Comparison of ENCODE assay signal across 8 mouse cellular contexts in genomic region chr7:80024521-80025390, GRCm38 (mm10). TPM values are rescaled to one million over a fixed set of nuclear protein-coding genes. Genes with fewer than 3 reads are reported as not detected.
DNase-seq lines count a peak whose midpoint lies in the region; ATAC-seq lines count a peak whose summit lies in the region.

Zfp710 (plus strand) TSS chr7:80024814.

- peak; percentile 96 for DNase-seq in ZHBTc4 (ENCODE audit: low read depth, low spot score)
- peak; percentile 91 for DNase-seq in embryo, embryonic 10 days (ENCODE audit: low spot score)
- peak; percentile 77 to 87 for DNase-seq in gastrocnemius, adult 8-10 months (ENCODE audit: low spot score in 2 of 2)
- peak; percentile 59 to 73 for DNase-seq in left cerebral cortex, postnatal 14 days (ENCODE audit: low spot score in 2 of 2)
- peak; percentile 72 for DNase-seq in right cerebral cortex, postnatal 14 days
- peak; percentile 78 to 88 for DNase-seq in urinary bladder, postnatal 36 days (ENCODE audit: low spot score in 2 of 2)

- H3K4me2 ChIP-seq in hindbrain, embryonic 16.5 days (ENCODE audit: low read length) = peak within 1 kb of the TSS; percentile 74

- WGBS in hindbrain, embryonic 16.5 days = 1% methylated on average over 42 of the region's 42 CpGs

- H3K9me3 ChIP-seq in hindbrain, embryonic 16.5 days (ENCODE audit: control insufficient read depth, low read length) = no peaks in the 10 kb centered on the region

- ATAC-seq in hindbrain, embryonic 16.5 days = peak; percentile 71
- ATAC-seq in megakaryocyte progenitor cell, adult 5-6 weeks (replicated peaks; ENCODE audit: poor library complexity) = peak; percentile 65

- peak within 1 kb of the TSS; percentile 82 for H3K4me3 ChIP-seq in hindbrain, embryonic 16.5 days (ENCODE audit: low read length)

- H3K27me3 ChIP-seq in hindbrain, embryonic 16.5 days (replicated peaks; ENCODE audit: control insufficient read depth, insufficient read depth, low read length) = no peaks in the 10 kb centered on the region

- H3K9ac ChIP-seq in hindbrain, embryonic 16.5 days (ENCODE audit: low read depth, low read length) = peak within 1 kb of the TSS; percentile 97

- H3K27ac ChIP-seq in hindbrain, embryonic 16.5 days (ENCODE audit: low read depth, low read length) = peak within 1 kb of the TSS; percentile 96

- intact Hi-C loops in left cerebral cortex, postnatal 14 days (cut with DNase I) = loop anchor here (5.0 kb wide), 1 partner anchor 53 kb away; no protein-coding TSS in a partner anchor

- peaks cover 22% of the 10 kb centered on the region for H3K4me1 ChIP-seq in hindbrain, embryonic 16.5 days (ENCODE audit: control insufficient read depth, insufficient read depth, low read depth, low read length)

- H3K36me3 ChIP-seq in hindbrain, embryonic 16.5 days (ENCODE audit: control insufficient read depth, insufficient read depth, low read length) = no peaks in the 10 kb centered on the region

RNA-seq across cellular contexts. Expression of gene Zfp710, which starts in this region (rescaled TPM):
- 10 to 100 TPM; 18.5 to 37.8 (median 27.3) TPM for total RNA-seq in gastrocnemius, adult 8-10 months (2022)
- 13.6 and 14.9 TPM in 2 replicates for polyA plus RNA-seq in hindbrain, embryonic 16.5 days (2015; fragmentation: Nextera tagmentation; extraction: Ambion mirVana)
- total RNA-seq in left cerebral cortex, postnatal 14 days (2021) = 10 to 100 TPM; 15.7 to 16.0 TPM
- 18.9 and 19.3 TPM in 2 replicates for total RNA-seq in megakaryocyte progenitor cell, adult 5-6 weeks (2015)
- total RNA-seq in megakaryocyte progenitor cell, adult 5-6 weeks (2017) = 22.7 and 23.6 TPM in 2 replicates

Comparison
In these comparisons a context has a peak if more than half of its experiments do, and no peak if none do; other contexts are left out.
1. Peak in every context shown above with its lines: DNase-seq, ATAC-seq, H3K4me3 ChIP-seq and H3K27ac ChIP-seq.